Mouse (Mus musculus) ES-Bruce4 (cell line): ENCODE data around the gene Rp9.
A peak's percentile ranks its signal among the peaks of the same experiment; 100 is the strongest.

Experiments
- CTCF ChIP-seq: IDR thresholded peaks from one replicate; pipeline ENCODE4 v1.8.1; 2011; ENCODE audit warnings: low read depth, low read length
- EP300 ChIP-seq: IDR thresholded peaks from 2 replicates; pipeline ENCODE4 v1.6.1; 2011; ENCODE audit warnings: low read depth, low read length; ENCODE audit not compliant: insufficient read depth
- POLR2A ChIP-seq: IDR thresholded peaks from one replicate; pipeline ENCODE4 v1.8.1; 2011; ENCODE audit warnings: low read length; ENCODE audit not compliant: insufficient read depth

GRCm38 (mm10) chr9:22389021-22389476 is 80.5 kb downstream of the Rp9 start, which contains the start of gene Anln:
- peak; percentile 91 for TF ChIP-seq POLR2A
- TF ChIP-seq CTCF: no peak
- TF ChIP-seq EP300: peak; percentile 70
